Mouse (Mus musculus): Measurements from ENCODE around the gene Stat5a. TPM values are rescaled to one million over a fixed set of nuclear protein-coding genes. Genes with fewer than 3 reads are reported as not detected.

The Stat5a gene
- total RNA-seq, 2 experiments from 2014 or later = 17.2 to 23.0 TPM

GRCm38 (mm10) chr11:100897294-100898231 is 38.4 kb downstream of the Stat5a start:
- peak; percentile 38 to 44 for DNase-seq

GRCm38 (mm10) chr11:100898441-100899199 is 39.5 kb downstream of the Stat5a start:
- no peak for DNase-seq

DNA sequence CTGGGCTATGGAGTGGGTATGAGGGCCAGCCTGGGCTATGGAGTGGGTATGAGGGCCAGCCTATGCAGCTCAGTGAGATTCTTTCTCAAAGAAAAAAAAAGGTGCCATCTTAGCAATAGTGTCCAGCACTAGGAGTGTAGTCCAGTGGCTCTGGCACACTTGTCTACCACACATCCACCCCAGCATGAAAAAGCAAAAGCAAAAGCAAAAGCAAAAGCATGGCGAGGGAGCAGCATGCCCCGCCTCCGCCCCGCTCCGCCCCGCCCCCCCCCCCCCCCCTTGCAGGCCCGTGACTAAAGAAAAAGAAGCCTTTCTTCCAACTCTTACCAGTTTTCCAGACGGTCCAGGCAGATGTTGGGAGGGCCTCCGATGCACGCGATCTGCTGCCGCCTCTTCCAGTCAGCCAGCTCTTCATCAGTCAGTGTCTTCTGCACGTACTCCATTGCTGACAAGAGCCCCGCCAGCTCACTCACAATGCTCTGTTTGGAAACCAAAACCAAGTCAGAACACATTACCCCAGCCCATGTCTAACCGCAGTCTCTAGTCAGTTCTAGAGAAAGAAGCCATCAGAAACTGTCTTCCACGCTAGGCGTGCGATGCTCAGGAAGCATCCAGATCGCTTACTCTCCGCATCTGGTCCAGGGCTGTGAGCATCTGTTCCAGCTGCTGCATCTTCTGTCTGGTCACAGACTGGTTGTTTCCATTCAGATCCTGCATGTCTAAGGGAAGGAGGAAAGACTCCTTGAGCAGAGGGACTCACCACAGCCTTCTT is 45.6 kb downstream of the Stat5a start:
- no peak for DNase-seq

- DNase-seq = no peak
Observed at GRCm38 (mm10) chr11:100905929-100906328, 46.8 kb downstream of the Stat5a start.

DNA sequence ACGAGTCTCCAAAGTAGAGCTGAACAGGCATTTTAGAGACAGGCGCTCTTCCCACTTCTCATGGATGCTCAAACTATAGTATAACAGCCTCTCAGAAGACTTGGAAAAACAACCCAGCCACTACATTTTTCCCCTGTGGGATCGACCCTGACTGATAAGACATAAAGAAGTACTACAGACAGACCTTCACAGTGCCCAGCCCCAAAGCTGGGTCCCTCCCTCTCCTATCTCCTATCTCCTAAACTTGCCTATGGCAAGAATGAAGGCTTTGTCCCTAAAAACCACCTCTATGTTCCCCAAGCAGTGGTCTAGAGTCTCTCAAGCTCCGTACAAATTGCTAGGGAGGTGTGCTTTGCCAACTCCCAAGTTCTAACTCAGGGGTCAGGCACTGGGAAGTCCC is 47.7 kb downstream of the Stat5a start:
- DNase-seq = no peak

GRCm38 (mm10) chr11:100908112-100908511 is 49.0 kb downstream of the Stat5a start:
- DNase-seq = no peak

DNA sequence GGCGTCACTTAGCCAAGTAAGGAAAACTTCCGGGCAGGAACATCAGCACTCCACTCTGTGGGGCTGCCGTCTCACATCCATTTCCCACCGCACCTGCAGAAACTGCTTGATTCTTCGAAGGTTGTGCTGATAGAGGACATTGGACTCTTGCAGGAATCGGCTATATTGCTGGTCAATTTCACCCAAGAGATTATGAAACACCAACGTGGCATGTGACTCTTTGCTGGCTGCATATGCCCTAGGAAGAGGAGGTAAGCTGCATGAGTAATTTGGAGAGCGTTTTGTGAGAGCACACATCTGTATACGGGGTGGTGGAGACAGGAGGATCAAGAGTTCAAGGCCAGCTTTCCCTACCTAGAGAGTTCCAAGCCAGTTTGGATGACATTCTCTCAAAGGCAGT is 49.4 kb downstream of the Stat5a start:
- no peak for DNase-seq

GRCm38 (mm10) chr11:100912401-100913155 is 53.4 kb downstream of the Stat5a start:
- peak; percentile 44 to 63 for DNase-seq

DNA sequence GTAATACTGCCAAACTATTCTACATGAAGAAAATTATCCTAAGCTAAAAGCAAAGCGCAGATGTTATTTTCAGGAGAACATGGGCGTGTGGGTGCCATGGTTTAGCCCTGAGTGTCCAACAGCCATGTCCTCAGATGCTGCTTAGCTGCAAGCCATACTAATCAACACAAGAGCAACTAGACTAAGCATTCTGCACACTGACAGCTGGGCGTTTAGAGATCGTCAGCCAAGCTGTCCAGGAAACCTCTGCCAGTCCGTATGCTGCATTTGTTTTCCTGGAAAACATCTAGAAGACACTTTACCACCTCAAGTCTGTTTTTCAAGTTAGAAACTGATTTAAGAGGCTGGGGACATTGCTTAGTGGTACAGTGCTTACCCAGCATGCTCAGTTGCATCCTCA is 55.3 kb downstream of the Stat5a start:
- DNase-seq = no peak

- DNase-seq = no peak
Observed at GRCm38 (mm10) chr11:100915063-100915462, 55.9 kb downstream of the Stat5a start.

DNA sequence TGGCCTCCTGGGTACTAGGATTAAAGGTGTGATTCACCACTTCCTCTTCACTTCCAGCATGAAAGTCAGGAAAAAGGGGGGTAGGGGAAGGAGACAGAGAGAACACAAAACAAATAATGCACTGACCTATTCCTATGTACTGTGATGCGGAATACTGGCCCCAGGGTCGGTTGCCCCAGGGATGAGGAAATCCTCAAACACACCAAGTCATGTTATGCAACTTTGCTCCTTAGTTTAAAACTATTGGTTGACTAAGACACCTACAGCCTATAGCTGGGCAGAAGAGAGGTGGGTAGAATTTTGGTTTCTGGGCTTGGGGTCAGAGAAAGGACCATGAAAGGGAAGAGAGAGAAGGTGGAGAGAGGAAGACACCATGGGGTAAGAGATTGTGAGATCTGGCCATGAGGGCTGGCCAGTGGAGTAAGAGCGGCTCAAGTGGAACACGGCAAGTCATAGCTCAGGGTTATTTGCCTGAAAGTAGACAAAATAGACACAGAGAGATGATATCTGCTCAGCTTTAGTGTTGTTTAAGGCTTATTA is 57.4 kb downstream of the Stat5a start:
- no peak for DNase-seq

DNA sequence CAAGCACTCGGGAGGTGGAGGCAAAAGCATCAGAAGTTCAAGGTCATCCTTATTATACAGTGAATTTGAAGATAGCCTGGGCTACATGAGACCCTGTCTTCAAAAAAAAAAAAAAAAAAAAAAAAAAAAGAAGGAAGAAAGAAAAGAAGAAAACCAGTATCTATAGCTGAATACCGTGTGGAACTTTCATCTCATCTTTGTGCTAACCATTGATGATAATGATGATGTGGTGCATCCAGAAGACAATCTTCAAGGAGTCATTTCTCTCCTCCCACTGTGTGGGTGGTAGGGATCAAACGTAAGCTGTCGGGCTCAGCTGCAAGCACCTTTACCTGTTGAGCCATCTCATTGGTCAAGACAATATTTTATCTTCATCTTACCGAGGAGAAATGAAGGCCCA is 58.9 kb downstream of the Stat5a start:
- DNase-seq = no peak

DNA sequence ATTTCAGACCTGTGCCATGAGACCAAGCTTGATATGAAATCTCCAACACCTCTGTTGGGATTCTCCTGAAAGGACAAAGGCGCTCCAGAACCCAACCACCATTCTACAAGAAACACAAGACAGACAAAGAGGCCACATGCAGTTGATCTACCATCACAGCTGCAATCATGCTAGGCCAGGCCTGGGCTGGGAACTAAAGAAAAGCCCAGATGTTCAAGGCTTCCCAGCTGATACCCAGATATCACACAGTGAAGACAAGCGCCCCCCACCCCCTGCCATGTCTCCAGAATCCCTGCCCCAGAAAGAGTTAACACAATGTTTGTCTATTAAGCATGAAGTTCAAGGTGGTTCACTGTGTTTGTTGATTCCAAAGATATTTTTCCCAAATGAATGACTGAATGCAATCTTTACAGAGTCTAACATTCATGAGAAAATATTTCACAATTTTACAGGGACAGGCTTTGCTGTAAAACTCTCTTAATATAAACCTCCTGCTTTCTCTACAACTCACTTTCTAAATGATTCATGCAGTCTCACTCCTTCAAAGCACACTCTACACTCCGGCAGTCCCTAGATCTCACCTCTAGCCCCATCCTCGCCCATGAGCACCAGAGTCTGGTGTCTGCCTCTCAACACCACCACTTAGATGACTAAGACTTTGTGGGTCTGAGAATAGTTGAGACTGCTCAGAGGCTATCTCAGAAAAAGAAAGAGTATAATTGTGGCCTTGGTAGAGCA is 61.9 kb downstream of the Stat5a start:
- DNase-seq = no peak

- DNase-seq = peak in 1 of 2 experiments; percentile 34
Observed at GRCm38 (mm10) chr11:100924386-100924919, 65.3 kb downstream of the Stat5a start.

DNA sequence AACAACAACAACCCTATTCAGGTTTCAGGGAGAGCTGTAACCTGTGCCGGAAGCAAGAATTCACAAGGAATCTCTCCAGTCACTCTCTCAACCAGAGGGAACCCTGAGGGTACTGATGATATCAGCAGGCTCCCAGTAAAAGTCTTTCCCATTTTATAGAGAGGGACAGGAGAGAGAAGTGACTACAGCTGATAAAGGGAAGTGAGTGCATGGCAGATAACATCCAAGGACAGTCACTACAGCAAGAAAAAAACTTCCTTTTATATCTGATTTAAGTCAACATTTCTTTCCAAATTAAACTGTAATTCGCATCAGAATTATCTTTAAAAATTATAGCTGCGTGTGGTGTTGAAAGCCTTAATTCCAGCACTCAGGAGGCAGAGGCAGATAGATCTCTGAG is 68.2 kb downstream of the Stat5a start:
- DNase-seq = no peak

- no peak for DNase-seq
Observed at GRCm38 (mm10) chr11:100930611-100931010, 71.5 kb downstream of the Stat5a start.

DNA sequence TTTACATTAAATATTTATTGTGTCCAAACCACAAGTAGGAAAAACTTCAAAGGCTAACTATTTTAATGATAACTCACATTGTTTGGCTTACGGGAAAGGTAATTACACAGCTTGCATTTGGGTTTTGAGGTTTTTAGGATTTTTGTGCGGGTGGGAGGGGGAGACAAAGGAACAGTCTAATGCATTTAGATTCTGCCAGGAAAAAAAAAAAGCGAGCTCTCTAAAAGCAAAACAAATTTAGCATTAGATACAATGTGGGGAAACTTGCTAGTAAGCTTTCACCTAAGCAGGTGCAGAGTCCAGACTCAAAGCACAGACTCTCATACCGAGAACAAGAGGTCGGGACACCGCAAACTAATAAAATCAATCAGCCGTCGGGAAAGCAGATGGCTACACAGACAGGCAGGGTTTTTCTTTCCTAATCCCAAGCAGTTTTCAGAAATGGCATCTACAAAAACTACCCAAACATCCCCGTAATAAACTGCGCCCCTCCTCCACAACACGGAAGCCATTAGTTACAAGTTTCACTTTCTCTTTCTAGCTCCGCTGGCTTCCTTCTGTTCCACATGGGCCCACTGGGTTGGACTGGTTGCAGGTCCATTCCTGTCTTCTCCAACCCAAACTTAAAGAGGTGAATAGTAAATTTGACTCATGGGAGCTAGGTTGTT is 72.2 kb downstream of the Stat5a start:
- DNase-seq = peak; percentile 69 to 73
